Mouse (Mus musculus) megakaryocyte, embryonic 14.5 days (primary cell): ENCODE results near the gene Arl6ip1.

ENCODE experiments used
- FLI1 ChIP-seq: IDR thresholded peaks from 2 replicates; pipeline ENCODE4 v1.6.1; 2012; ENCODE audit warnings: low read length, inconsistent platforms, mixed read lengths
- GATA1 ChIP-seq: IDR thresholded peaks from 3 replicates; pipeline ENCODE4 v1.6.1; 2012; ENCODE audit warnings: mixed read lengths, low read length, inconsistent platforms, borderline replicate concordance

- TF ChIP-seq FLI1 (no peak), GATA1 (no peak)
These were observed 14.0 kb downstream of the Arl6ip1 start for GRCm38 (mm10) chr7:118115533-118115876.
